Mouse (Mus musculus) left cerebral cortex, adult 2 months (tissue): ENCODE measurements at regions not wholly inside any gene's neighbourhood (a gene's known extent, or its start where the extent isn't known, plus 50 kb on each side); places are given as distances from the start of the nearest gene placed in this dataset.

Source experiments
- DNase-seq, 2 experiments: peaks; one replicate each; pipeline ENCODE4 v3.0.0; 2021 to 2022; ENCODE audit warnings: low spot score in 2 of 2, mixed read lengths in 1 of 2; ENCODE audit errors: extremely low spot score in 1 of 2
- H3K27ac ChIP-seq: fragments of 200-600 bp; 2 replicates; pipeline ENCODE4 v1.8.1; 2022
- H3K4me3 ChIP-seq: fragments of 200-600 bp; 2 replicates; pipeline ENCODE4 v1.8.1; 2022
- CTCF ChIP-seq: fragments of 200-600 bp; IDR thresholded peaks from 2 replicates; pipeline ENCODE4 v1.8.1; 2022; ENCODE audit warnings: antibody characterized with exemption, mild to moderate bottlenecking, moderate library complexity
- intact Hi-C: fragments of 180-260 bp; cut with DNase I; formaldehyde crosslinking; loops from one replicate; pipeline ENCODE4 v1.15.1; 2025

- intact Hi-C loops, result no loop called here
- H3K4me3 ChIP-seq, result no peak overlapping the region
- H3K27ac ChIP-seq, result no peak overlapping the region
- DNase-seq, result no peak
- peak; percentile 67 for TF ChIP-seq CTCF
Observed at GRCm38 (mm10) chr4:35417866-35418265, 191.9 kb upstream of the C9orf72 start.

GRCm38 (mm10) chr4:35413488-35413887, 187.5 kb upstream of the C9orf72 start:
- Histone ChIP-seq H3K27ac (no peak overlapping the region), H3K4me3 (no peak overlapping the region)
- DNase-seq, result no peak
- no peak for TF ChIP-seq CTCF
- intact Hi-C loops, result no loop called here

- Histone ChIP-seq H3K27ac (no peak overlapping the region), H3K4me3 (no peak overlapping the region)
- intact Hi-C loops, result loop anchor here (10.0 kb wide), 1 partner anchor 769 kb away; no protein-coding TSS in a partner anchor
- DNase-seq, result no peak
- TF ChIP-seq CTCF, result no peak
Observed at GRCm38 (mm10) chr4:35405301-35406006, 179.5 kb upstream of the C9orf72 start.

GRCm38 (mm10) chr4:35404068-35404467, 178.1 kb upstream of the C9orf72 start:
- TF ChIP-seq CTCF, result no peak
- DNase-seq, result no peak
- intact Hi-C loops, result loop anchor here (10.0 kb wide), 1 partner anchor 771 kb away; no protein-coding TSS in a partner anchor
- no peak overlapping the region for H3K4me3 ChIP-seq
- no peak overlapping the region for H3K27ac ChIP-seq

- Histone ChIP-seq H3K27ac (no peak overlapping the region), H3K4me3 (no peak overlapping the region)
- intact Hi-C loops, result loop anchor here (10.0 kb wide), 1 partner anchor 771 kb away; no protein-coding TSS in a partner anchor
- TF ChIP-seq CTCF, result no peak
- no peak for DNase-seq
Observed at GRCm38 (mm10) chr4:35403594-35403993, 177.6 kb upstream of the C9orf72 start.

GRCm38 (mm10) chr4:35402376-35403133, 176.6 kb upstream of the C9orf72 start:
- no peak overlapping the region for H3K4me3 ChIP-seq
- no peak for TF ChIP-seq CTCF
- intact Hi-C loops, result loop anchor here (10.0 kb wide), 1 partner anchor 772 kb away; no protein-coding TSS in a partner anchor
- DNase-seq, result no peak
- H3K27ac ChIP-seq, result no peak overlapping the region

- Histone ChIP-seq H3K4me3 (no peak overlapping the region), H3K27ac (no peak overlapping the region)
- DNase-seq, result no peak
- TF ChIP-seq CTCF, result no peak
- intact Hi-C loops, result loop anchor here (10.0 kb wide), 1 partner anchor 773 kb away; no protein-coding TSS in a partner anchor
Observed at GRCm38 (mm10) chr4:35401783-35402182, 175.8 kb upstream of the C9orf72 start.

- no peak for TF ChIP-seq CTCF
- peak; percentile 45 to 70 for DNase-seq
- intact Hi-C loops, result loop anchor here (10.0 kb wide), 1 partner anchor 774 kb away; no protein-coding TSS in a partner anchor
- no peak overlapping the region for H3K27ac ChIP-seq
- no peak overlapping the region for H3K4me3 ChIP-seq
Observed at GRCm38 (mm10) chr4:35400511-35400910, 174.5 kb upstream of the C9orf72 start.

- no peak for DNase-seq
- H3K4me3 ChIP-seq, result no peak overlapping the region
- no peak overlapping the region for H3K27ac ChIP-seq
- intact Hi-C loops, result no loop called here
- no peak for TF ChIP-seq CTCF
Observed at GRCm38 (mm10) chr4:35395583-35395877, 169.6 kb upstream of the C9orf72 start.

GRCm38 (mm10) chr4:35394821-35395582, 169.0 kb upstream of the C9orf72 start:
- Histone ChIP-seq H3K4me3 (no peak overlapping the region), H3K27ac (no peak overlapping the region)
- no peak for TF ChIP-seq CTCF
- intact Hi-C loops, result no loop called here
- DNase-seq, result no peak

GRCm38 (mm10) chr4:35375791-35376190, 149.8 kb upstream of the C9orf72 start:
- intact Hi-C loops, result loop anchor here (10.0 kb wide), 1 partner anchor 1579 kb away; the partner anchor contains the start of gene Lingo2

More at GRCm38 (mm10) chr4:35375791-35376190, 149.8 kb upstream of the C9orf72 start:
- DNase-seq, result no peak
- no peak for TF ChIP-seq CTCF
- H3K27ac ChIP-seq, result no peak overlapping the region
- no peak overlapping the region for H3K4me3 ChIP-seq
